Mouse (Mus musculus): Measurements from ENCODE around the gene Acp6.

GRCm38 (mm10) chr3:97129410-97129809 is 29.2 kb upstream of the Acp6 start:
- TF ChIP-seq CTCF (IDR thresholded peaks at IDR 0.05; ENCODE audit: low read depth) (no peak), EP300 (IDR thresholded peaks at IDR 0.05; ENCODE audit: low read depth) (no peak)

Measured in liver, embryonic 14.5 days (tissue).